Mouse (Mus musculus) brain, embryonic 14.5 days (tissue): Measurements from ENCODE around the gene Gm10203.

Experiments used
- CTCF ChIP-seq: fragments of 200-500 bp; IDR thresholded peaks from 2 replicates; pipeline ENCODE4 v1.5.1; 2012; ENCODE audit warnings: inconsistent platforms, mild to moderate bottlenecking, moderate library complexity, borderline replicate concordance; ENCODE audit not compliant: insufficient read depth, insufficient read length; ENCODE audit errors: extremely low read depth
- POLR2A ChIP-seq: fragments of 200-500 bp; IDR thresholded peaks from 2 replicates; pipeline ENCODE4 v1.6.1; 2012; ENCODE audit warnings: mild to moderate bottlenecking, inconsistent platforms, borderline replicate concordance; ENCODE audit not compliant: poor library complexity, insufficient read depth, insufficient read length, severe bottlenecking; ENCODE audit errors: extremely low read depth

DNA sequence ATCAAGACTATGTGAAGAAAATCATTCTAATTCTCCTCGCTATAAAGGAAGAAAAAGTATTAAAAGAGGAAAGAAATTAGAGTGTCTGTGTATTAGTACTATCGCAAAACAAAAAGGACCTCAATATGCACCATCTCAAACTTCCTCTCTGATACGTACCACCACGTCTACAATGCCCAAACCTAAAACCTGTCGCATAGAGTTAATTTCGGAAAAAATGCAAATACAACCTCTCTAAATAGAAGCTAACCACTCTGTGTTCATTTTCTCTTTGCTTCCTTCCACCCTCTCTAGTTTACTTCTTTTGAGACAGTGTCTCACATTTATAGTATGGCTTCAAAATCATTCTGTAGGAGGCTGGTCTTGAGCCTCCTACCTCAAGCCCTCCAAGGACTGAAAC is 37.6 kb upstream of the Gm10203 start:
- TF ChIP-seq POLR2A (no peak), CTCF (no peak)
